Mouse (Mus musculus): ENCODE measurements around the gene Amh.
A peak's percentile ranks its signal among the peaks of the same experiment; 100 is the strongest.
"Not testable (repeated sequence)": the region's sequence is repeated elsewhere in the genome, so short reads cannot be mapped to it uniquely, and the experiment has no call there.

Amh gene

DNA sequence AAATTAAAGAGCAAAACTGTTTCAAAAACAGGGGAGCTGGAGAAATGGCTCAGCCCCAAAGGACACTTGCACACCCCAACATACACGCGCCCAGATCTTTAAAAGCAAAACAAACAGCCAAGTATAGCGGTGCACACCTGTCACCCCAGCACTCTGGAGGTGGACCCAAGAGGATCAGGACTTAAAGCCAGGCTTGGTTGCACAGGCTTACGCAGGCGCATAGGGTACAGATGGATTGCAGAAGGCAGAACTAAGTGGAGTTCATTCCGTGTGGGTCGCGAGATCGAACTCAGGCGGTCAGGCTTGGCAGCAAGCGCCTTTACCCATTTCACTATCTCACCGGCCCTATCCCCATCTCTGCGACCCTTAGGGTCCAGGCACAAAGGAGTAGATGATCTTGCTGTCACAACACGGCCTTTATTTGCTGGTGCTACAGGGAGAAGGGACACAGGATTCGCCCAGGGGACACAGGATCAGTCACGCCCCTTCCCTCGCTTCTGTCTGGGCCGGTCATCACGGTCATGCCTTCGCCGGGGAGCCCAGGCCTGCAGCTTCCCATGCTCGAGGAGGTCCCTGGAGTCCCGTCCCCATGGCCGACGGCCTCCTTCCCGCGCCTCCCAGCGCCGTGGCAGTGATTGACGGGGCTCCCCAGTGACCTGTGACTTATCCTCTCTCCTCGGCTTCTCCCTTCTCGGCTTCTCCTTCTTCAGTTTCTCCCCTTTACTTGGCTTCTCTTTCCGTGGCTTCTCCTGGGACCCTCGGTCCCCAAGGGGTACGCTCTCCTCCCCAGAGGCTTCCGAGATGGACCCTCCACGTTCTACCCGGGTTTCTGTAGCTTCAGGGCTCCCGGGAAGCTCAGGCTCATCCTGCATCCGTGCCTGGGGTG is 3.3 kb downstream of the Amh start:
- no peak for DNase-seq

DNA sequence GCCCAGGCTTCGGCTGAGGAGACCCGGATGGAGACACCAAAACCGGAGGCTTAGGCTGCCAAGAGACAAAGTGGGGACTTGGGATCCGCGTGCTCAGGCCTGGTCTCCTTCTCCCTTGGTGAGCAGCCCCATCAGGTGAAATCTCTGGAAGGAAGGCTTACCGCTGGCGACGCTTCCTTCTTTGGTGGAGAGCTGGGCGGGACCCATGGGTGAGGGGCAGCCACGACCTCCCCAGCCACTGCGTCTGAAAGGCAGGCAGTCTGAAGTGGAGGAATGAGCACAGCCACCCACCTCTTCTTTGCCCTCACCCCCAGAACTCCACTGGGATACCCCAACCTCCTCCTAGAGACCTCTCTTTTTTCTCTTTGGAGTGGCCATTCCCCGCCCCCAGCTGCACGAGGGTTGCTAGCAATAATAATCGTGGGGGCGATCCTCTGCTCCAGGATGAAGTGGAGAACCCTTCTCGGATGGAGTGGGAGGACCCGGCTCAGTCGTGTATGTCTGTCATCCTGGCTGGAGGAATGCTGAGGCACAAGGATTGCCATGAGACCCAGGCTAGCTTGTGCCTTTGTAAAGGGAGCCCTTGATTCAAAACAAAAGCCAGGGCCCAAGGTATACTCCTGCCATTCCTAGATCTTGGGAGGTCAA is 4.1 kb downstream of the Amh start:
- DNase-seq: no peak

DNA sequence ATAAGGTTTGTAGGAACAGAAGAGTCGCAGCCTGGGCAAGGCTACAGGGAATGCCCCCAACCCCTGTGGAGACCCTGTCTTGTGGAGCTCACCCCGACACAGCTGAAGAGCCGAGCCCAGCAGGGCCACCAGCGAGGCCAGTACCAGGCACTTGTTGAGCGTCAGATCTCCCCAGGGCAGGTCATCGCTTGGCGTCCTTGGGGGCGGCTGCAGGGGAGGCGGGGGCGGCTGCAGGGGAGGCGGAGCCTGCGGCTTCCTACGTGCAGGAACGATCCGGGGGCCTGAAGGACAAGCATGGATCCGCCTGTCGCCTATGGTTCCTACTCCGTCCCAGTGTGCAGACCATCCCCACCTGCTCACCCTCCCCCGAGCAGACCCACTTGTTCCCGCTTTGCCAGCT is 5.0 kb downstream of the Amh start:
- no peak for DNase-seq

DNA sequence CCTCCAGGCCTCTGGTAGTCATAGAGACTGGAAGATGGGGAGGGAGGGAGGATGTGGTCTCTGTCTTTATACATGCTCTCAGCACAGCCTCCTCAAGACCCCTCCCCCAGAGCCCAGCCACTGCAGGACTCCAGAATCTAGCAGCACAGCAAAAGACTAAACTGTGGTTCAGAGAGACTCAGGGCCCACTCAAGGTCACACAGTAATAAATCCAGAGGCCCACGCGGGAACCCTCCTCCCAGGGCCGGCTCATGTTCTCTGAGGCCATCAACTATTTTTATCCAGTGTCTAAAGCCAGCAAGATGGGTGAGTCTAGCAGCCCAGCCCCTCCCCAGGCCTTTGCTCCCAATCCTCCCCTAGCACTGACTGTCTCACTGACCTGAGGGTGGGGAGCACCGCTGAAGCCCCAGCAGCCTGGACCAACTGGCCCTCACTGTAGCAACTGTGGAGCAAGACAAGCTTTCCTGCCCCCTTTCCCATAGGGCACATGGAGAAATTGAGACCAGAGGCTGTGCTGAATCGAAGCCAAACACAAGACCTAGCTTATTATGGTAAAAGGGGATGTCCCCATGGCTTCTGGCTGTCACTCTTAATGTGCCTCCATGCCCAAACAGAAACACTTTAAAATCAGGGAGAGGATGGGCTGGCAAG is 7.5 kb downstream of the Amh start:
- no peak for DNase-seq

GRCm38 (mm10) chr10:80813366-80813765 is 8.3 kb downstream of the Amh start, which contains the start of gene Jsrp1:
Gene Jsrp1, minus strand, starts transcription at chr10:80813498.
- no peak for DNase-seq

DNA sequence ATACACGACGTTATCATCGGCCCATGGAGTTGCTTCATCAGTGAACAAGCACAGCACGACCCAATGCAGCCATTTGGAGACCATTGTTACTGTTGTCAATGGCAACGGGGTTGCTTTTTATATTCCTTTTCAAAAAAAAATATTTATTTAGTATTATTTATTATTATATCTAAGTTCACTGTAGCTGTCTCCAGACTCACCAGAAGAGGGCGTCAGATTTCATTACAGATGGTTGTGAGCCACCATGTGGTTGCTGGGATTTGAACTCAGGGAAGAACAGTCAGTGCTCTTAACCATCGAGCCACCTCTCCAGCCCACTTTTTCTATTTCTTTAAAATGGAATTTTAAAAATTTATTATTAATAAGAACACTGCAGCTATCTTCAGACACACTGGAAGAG is 9.8 kb downstream of the Amh start:
- DNase-seq: no peak

DNA sequence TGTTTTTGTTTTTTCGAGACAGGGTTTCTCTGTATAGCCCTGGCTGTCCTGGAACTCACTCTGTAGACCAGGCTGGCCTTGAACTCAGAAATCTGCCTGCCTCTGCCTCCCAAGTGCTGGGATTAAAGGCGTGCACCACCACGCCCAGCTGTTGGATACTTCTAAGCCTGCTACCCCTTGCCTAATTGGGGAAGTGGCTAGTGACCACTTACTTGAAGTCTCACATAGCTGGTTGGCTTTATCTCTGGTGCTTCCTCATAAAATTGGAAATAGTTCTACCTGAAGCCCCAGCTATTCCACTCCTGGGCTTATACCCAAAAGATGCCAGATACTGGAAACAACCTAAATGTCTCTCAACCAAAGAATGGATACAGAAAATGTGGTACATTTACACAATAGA is 11.3 kb downstream of the Amh start:
- not testable (repeated sequence) for DNase-seq

DNA sequence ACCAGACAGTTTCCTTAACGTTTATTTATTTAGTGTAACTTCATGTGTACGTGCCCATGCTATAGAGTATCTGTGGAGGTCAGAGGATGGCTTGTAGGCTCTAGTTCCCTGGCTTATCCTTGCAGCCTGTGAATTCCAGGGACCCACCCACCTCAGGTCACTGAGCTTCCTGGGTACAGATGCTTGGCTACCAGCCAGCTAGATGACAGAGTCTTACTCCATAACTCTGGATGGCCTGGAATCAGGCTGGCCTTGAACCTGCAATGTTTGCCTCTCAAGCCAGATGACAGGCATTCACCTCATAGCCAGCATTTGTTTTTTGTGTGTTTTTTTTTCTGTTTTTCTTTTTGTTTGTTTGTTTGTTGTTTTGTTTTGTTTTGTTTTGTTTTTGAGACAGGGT is 12.1 kb downstream of the Amh start:
- no peak for DNase-seq

DNA sequence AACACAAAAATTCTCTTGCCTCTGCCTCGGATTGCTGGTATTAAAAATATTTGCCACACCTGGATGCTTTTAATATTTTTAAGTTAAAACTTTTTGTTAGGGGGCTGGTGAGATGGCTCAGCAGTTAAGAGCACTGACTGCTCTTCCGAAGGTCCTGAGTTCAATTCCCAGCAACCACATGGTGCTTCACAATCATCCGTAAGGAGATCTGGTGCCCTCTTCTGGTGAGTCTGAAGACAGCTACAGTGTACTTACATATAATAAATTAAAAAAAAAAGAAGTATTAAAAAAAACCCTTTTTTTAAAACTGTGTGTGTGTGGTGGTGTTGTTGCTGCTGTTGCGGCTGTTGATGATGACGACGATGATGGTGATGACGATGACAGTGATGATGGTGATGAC is 12.9 kb downstream of the Amh start:
- DNase-seq: not testable (repeated sequence)

DNA sequence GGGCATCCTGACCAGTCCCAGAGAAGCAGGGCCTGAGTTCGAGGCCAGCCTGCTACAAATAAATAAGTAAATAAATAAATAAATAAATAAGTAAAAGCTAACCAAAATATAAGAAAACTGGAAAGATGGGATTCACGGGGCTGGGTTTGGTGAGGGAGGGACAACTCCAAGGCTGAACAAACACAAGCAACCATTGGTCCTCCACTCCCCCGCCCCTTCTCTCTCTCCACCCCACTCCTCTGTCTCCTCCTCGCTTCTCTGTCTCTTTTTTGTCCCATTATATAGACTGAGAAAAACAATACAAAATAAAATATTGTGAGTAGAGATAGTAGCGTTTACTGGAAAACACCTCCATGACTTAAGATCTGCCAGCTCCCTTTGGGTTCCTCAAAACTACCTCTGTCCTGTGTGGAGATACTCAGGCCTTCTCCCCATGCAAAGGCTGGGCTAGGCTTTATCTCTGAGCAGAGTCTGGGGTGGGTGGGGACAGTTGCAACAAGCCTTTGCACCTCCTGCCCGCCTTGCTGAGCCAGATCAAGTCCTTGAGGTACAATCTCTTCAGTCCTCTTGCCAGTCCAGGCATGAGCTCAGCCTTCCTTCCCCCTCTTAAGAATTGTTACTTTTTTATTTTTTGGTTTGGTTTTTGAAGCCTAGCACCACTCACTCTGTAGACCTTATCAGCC is 13.7 kb downstream of the Amh start:
- no peak for DNase-seq

DNA sequence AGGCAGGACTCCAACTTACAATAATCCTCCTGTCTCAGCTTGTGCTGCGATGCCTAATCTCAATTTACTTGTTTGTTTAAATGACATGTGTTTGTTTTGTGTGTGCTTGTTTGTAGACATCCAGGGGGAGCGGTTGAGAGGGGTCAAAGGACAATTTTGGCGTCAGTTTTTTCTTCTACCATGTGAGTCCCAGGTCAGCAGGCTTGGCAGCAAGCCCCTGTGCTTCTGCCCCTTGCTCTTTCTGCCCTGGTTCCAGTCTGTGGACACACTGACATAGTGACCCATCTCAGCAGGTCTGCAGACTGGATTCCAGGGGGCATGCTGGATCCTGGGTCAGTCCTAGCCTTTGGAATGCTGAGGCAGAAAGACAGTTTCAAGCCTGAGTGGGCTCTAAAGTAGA is 14.4 kb downstream of the Amh start:
- DNase-seq: no peak

- no peak for DNase-seq
These were observed 16.9 kb downstream of the Amh start for GRCm38 (mm10) chr10:80821991-80822390.

DNA sequence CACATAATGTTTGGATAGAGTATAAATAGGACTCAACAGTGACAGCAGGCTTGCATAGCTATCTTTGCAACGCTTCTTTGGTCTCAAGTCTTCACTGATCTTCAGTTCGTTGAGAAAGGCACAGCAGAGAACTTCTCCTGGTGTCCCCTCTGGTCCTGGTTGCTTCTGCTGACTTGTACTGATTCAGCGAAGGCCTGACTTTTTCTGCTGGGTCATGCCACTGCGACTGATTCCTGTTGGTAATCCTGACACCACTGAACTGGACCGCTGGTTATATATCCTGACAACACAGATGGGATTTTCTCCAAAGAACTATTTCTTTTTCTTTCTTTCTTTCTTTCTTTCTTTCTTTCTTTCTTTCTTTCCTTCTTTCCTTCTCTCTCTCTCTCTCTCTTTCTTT is 17.5 kb downstream of the Amh start:
- DNase-seq: no peak

DNA sequence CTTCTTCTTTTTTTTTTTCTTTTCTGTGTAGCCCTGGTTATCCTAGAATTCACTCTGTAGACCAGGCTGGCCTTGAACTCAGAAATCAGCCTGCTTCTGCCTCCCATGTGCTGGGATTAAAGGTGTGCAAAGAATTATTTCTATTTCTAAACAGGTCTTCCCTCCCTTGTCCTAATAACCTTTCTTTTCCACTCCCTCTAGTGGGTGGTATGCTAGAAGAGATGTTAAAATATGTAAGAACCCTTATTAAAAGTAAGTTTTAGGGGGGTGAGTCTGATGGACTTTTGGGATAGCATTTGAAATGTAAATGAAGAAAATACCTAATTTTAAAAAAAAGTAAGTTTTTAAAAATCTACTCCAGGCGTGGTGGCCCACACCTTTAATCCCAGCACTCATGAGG is 18.3 kb downstream of the Amh start:
- no peak for DNase-seq

DNA sequence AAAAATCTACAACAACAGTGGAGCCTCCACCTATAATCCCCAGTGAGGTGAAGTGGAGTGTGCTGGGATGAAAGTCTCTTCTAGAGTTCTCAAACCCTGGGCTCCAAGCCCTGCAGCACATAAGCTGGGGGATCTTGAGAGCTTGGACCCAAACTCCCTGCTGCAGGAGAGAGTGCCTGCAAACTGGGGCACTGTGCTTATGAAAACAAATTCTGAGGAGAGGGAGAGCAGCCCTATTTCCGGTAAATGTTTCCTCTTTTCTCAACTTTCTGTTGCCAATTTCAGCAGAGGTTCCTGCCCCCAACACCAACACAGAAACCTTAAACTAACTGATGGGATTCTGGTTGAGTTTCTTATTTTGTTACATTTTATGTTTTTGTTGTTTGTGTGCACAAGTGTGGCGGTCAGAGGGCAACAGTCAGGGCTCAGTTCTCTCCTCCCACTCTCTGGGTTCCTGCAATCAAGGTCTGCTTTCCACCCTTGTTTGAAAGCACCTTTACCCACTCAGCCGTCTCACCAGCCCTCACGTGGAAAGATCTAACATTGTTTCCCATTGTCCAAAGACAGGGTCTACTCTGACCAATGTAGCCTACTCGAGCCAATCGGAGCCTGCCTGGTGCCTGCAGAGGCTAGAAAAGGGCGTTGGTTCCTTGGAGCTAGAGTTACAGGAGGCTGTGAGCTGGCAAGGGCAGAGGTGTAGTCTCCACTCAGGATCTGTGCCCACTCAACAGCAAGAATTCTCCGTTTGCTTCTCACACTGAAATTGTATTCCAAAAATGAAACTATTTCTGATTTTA is 19.0 kb downstream of the Amh start:
- no peak for DNase-seq

- DNase-seq: no peak
These were observed 19.8 kb downstream of the Amh start for GRCm38 (mm10) chr10:80824827-80825226.

DNA sequence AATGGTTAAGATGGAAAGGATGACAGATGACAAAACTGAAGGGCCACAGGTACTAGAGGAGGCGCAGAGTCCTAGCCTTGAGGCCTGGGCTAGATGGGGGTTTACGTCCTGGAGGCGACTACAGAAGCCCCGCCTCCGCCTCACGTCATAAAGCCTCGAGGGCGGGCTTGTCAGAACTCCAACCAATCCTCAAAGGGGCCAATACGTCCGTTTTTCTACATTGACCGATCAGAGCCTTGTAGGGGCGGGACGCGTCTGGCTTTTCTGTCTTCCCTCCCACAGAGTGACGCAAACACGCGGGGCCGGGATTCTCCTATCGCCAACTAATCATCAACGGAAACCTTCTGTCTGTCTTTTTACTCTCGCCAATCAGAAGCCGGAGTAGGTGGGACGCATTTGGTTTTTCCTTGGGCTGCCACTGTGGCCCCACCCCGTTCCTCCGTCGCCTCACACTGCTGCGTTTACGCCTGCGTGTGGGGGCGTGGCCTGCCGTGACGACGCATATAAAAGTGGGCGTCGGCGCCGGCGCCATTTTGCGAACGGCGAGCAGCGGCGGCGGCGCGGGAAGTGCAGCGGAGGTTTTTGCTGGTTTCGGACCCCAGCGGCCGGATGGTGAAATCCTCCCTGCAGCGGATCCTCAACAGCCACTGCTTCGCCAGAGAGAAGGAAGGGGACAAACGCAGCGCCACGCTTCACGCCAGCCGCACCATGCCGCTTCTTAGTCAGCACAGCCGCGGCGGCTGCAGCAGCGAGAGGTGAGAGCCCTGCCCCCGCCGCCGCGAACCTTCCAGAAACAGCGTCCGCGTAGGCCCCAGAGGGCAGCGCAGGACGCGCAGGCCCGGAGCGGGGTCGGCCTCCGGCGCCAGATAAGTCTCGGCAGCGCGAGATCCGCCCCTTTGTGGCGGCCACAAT is 21.4 kb downstream of the Amh start, which contains the start of gene Oaz1:
Gene Oaz1, plus strand, starts transcription at position 506 of the 912 bp plus-strand sequence.
- DNase-seq: peak; percentile 99 to 100

GRCm38 (mm10) chr10:80827063-80827869 is 22.2 kb downstream of the Amh start:
- DNase-seq: no peak

GRCm38 (mm10) chr10:80827870-80828420 is 22.9 kb downstream of the Amh start:
- no peak for DNase-seq

DNA sequence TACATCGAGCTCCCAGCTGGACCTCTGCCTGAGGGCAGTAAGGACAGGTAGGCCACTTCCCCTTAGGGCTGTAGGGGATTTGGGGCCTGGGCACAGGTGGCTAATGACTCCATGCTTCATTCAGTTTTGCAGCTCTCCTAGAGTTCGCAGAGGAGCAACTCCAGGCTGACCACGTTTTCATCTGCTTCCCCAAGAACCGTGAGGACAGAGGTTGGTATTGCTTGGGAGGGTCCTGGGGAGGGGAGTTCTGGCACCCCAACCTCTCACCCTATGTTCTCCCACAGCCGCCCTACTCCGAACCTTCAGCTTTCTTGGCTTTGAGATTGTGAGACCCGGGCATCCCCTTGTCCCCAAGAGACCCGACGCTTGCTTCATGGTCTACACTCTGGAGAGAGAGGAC is 23.5 kb downstream of the Amh start:
- not testable (repeated sequence) for DNase-seq
